Mouse (Mus musculus) liver, embryonic 13.5 days (tissue): Measurements from ENCODE around the gene Lrrc8d. TPM values are rescaled to one million over a fixed set of nuclear protein-coding genes. Genes with fewer than 3 reads are reported as not detected.
A peak's percentile ranks its signal among the peaks of the same experiment; 100 is the strongest.

ENCODE experiments used
- ATAC-seq: fragments of 200-750 bp; cut with Nextera tagmentation; 2 replicates; pipeline ENCODE4 v1.8.0; 2017; ENCODE audit warnings: low read depth, mild to moderate bottlenecking, moderate number of reproducible peaks, moderate library complexity
- DNase-seq: peaks from one replicate; pipeline ENCODE4 v3.0.0; 2022
- H3K27ac ChIP-seq: fragments of 300-500 bp; sonication (generic); 2 replicates; pipeline ENCODE4 v1.5.1; 2015; ENCODE audit warnings: moderate library complexity, mild to moderate bottlenecking, inconsistent platforms
- H3K27me3 ChIP-seq: fragments of 300-500 bp; sonication (generic); 2 replicates; pipeline ENCODE4 v1.6.1; 2015; ENCODE audit warnings: mild to moderate bottlenecking, inconsistent platforms
- H3K36me3 ChIP-seq: fragments of 300-500 bp; sonication (generic); 2 replicates; pipeline ENCODE4 v1.6.1; 2015; ENCODE audit warnings: mild to moderate bottlenecking, inconsistent platforms
- H3K4me1 ChIP-seq: fragments of 300-500 bp; sonication (generic); replicated peaks from 2 replicates; pipeline ENCODE4 v1.6.1; 2015; ENCODE audit warnings: inconsistent platforms
- H3K4me2 ChIP-seq: fragments of 300-500 bp; sonication (generic); 2 replicates; pipeline ENCODE4 v1.6.1; 2015; ENCODE audit warnings: inconsistent platforms, mild to moderate bottlenecking, moderate library complexity
- H3K4me3 ChIP-seq: fragments of 300-500 bp; sonication (generic); replicated peaks from 2 replicates; pipeline ENCODE4 v1.5.1; 2015; ENCODE audit warnings: mild to moderate bottlenecking, inconsistent platforms
- H3K9ac ChIP-seq: fragments of 300-500 bp; sonication (generic); 2 replicates; pipeline ENCODE4 v1.6.1; 2015; ENCODE audit warnings: mild to moderate bottlenecking, inconsistent platforms
- H3K9me3 ChIP-seq: fragments of 300-500 bp; sonication (generic); replicated peaks from 2 replicates; pipeline ENCODE4 v1.6.1; 2016; ENCODE audit warnings: inconsistent platforms
- WGBS: fragments of 180-500 bp; shearing (Covaris S2); methylation state at CpG from one replicate; pipeline ENCODE4 v1.1.7; 2015; ENCODE audit not compliant: insufficient replicate concordance; 5-methylcytosine and 5-hydroxymethylcytosine counted together
- polyA plus RNA-seq: library from polyadenylated mRNA; unstranded; fragments of >200 nt; fragmentation: Nextera tagmentation; extraction: Ambion mirVana; gene quantifications from 2 replicates; pipeline ENCODE4 v1.2.1, GENCODE M21; 2015

Lrrc8d gene
- polyA plus RNA-seq, 1 experiment from 2014 or later: 9.4 TPM

DNA sequence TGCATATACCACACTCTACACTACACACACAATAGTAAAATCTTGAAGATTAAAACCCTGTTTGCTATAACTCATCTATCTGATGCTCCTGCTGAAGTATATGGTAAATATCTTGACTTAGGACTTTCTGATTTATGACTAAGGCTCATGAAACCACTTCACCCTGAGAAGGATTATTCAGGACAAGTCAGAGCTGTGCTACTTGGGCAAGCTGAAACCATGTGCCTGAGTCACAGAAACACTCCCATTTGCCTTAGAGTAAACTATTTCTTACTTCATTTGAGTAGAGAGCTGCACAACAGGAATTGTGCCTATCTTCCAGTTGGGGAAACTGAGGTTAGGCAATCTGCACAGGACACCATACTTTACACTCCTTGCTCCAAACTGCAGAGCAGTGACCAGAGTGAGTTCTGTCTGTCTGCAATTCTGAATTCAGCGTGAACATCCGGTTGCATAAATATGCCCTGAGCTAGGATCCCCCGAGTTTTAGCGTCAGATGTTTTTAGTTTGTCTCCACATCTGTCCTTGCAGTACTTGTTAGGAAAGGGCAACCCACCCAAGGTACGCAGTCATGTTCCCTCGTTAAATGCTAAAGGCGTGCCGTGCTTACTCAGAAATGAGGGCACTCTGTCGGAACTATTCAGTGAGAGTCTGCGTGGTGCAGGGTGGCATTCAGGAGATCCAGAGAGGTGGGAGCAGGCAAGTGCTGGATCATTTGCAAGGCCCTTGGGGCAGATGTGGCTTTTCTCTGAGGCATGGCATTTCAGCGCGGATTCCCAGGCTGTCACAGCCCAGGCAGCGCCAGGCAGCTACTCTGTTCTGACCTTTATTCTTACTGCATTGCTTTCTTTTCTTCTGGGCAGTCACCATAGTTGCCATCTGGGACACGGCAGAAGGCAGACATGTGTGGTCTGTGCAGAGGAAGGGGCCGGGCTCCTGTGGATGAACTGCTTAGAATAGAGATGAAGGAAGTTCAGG, 123.0 kb downstream of the Lrrc8d start:
- peaks cover 45% of the 10 kb centered on the region for H3K4me1 ChIP-seq
- H3K36me3 ChIP-seq: no peaks in the 10 kb centered on the region
- ATAC-seq (no peak), DNase-seq (no peak)
- no peak overlapping the region for H3K27ac ChIP-seq
- no peaks in the 10 kb centered on the region for H3K27me3 ChIP-seq
- H3K4me2 ChIP-seq: no peak overlapping the region
- H3K4me3 ChIP-seq: no peak overlapping the region
- no peak overlapping the region for H3K9ac ChIP-seq
- WGBS: 61% methylated on average over 15 of the region's 15 CpGs
- H3K9me3 ChIP-seq: no peaks in the 10 kb centered on the region

DNA sequence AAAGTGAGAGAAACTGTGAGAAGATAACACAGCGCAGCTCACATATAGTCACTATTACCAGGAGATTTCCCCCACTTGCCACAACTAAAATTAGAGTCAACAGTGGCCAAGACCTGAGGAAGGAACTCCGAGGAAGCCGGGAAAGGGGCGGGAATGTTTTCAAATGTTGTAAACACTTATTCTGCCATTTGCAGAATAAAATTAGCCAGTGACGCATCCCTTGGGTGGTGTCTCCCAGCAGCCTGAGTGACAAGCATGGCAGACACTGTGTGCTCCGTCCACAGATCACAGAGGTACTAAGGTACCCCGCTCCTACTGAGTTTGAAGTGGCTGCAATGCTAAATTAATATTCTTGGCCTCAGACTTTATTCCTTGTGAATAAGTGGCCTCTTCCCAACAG, 124.5 kb downstream of the Lrrc8d start:
- Histone ChIP-seq H3K9ac (no peak overlapping the region), H3K4me2 (0 out of 2 replicates have a peak overlapping the region, but pooled peaks have one; percentile 6), H3K4me3 (no peak overlapping the region), H3K27me3 (no peaks in the 10 kb centered on the region), H3K27ac (no peak overlapping the region), H3K9me3 (no peaks in the 10 kb centered on the region), H3K36me3 (no peaks in the 10 kb centered on the region), H3K4me1 (peaks cover 52% of the 10 kb centered on the region)
- no peak for DNase-seq
- WGBS: 65% methylated on average over 7 of the region's 7 CpGs
- no peak for ATAC-seq

DNA sequence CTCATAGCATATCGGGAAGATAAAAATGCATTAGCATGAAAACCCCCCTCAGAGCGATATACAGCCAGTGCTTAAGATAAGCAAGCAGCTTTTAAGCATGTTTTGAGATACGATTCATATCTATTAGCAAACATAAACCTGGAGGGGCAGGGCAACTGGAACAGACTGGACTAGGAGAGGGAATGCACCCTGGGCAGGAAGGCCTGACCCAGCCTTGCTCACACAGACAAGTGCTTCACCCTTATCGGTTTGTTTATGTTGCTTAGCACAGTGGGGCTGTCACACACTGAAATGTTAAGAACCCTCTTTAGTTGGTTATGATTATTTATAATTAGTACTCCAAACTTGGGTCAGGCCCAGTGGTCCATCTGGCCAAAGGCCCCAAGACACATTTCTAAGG, 125.1 kb downstream of the Lrrc8d start:
- H3K4me2 ChIP-seq: 0 out of 2 replicates have a peak overlapping the region, but pooled peaks have one; percentile 6

DNA sequence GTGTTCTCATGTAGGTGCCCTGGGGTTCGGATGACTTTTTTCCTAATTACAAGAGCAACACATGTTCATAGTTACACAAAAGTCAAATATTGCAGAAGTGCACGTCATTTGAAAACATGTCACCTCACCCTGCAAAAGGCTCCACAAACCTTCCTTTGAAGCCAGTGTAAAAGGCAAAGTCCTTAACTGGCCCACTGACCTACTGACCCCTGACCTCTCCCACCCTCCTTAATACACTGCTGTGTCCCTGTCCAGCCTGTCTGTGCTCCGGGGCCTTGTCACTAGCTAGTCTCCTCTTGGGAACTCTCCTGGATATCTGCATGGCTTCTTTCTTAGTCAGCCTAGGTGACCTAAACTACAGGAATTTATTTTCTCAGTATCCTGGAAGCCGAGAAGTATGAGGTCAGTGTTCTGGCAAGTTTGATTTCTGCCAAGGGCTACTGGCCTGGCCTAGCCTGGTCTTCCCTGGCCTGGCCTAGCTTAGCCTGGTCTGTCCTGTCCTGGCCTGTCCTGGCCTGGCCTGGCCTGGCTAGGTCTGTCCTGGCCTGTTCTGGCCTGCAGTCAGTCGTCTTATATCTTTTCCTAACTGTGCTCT, 127.2 kb downstream of the Lrrc8d start:
- H3K9ac ChIP-seq: no peak overlapping the region
- no peak overlapping the region for H3K4me2 ChIP-seq
- H3K9me3 ChIP-seq: no peaks in the 10 kb centered on the region
- H3K27ac ChIP-seq: no peak overlapping the region
- H3K27me3 ChIP-seq: no peaks in the 10 kb centered on the region
- H3K4me1 ChIP-seq: peaks cover 60% of the 10 kb centered on the region
- H3K36me3 ChIP-seq: no peaks in the 10 kb centered on the region
- peak; percentile 39 for ATAC-seq
- WGBS: 70% methylated on average over 5 of the region's 5 CpGs
- H3K4me3 ChIP-seq: no peak overlapping the region
- no peak for DNase-seq

More for the DNA sequence above, 125.1 kb downstream of the Lrrc8d start:
- Histone ChIP-seq H3K36me3 (no peaks in the 10 kb centered on the region), H3K4me3 (no peak overlapping the region), H3K9ac (no peak overlapping the region), H3K27ac (no peak overlapping the region), H3K9me3 (no peaks in the 10 kb centered on the region), H3K27me3 (no peaks in the 10 kb centered on the region), H3K4me1 (peaks cover 54% of the 10 kb centered on the region)
- WGBS: 26% methylated on average over 4 of the region's 4 CpGs
- ATAC-seq: peak; percentile 83
- DNase-seq: peak; percentile 36

DNA sequence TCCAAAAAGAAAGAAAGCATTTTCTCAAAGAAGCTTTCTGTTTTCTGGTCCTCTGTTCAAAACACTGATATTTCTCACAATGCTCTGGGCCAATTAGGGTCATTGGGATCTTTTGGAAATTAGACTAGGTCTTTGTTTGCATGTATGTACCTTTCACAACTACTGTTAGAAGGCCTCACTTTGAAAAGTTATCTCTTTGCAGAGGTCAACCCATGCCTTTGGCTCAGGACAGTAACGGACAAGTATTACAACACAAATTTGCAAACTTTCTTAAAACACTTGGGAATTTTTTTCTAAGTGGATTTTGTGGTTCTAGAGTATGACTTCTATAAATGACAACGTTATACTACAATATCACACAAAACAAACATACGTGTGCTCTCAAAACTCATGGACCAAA, 128.3 kb downstream of the Lrrc8d start:
- Histone ChIP-seq H3K9me3 (no peaks in the 10 kb centered on the region), H3K4me3 (no peak overlapping the region), H3K27me3 (no peaks in the 10 kb centered on the region), H3K36me3 (no peaks in the 10 kb centered on the region), H3K4me1 (peaks cover 58% of the 10 kb centered on the region), H3K9ac (no peak overlapping the region), H3K4me2 (no peak overlapping the region), H3K27ac (no peak overlapping the region)
- ATAC-seq (no peak), DNase-seq (no peak)
- 74% methylated on average over 3 of the region's 3 CpGs for WGBS

DNA sequence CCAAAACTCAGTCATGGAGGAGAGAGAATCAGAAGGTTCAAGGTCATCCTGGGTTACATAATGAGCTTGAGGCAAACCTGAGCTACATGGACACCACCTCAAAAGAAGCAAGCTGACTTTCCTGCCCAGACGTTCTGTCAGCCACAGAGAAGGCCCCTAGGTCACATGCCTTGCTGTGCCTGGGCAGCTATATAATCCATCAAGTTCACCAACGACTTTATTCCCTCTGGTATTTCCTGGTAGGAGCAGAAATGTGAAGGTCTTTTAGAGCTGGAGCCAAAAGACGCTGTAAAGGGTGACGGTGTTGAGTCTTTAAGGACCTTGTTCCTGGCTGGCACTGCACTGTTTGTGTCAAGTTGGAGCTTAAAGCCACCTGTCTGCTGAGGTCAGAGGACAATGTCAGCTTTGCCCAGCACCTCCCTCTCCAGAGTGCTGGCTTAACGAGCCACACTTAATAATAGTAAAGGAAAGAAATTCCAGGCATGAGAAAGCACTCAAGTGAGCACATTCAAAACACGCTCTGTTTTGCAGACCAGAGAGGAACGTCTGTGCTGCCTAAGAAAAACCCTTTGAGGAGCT, 129.3 kb downstream of the Lrrc8d start:
- Histone ChIP-seq H3K4me1 (peaks cover 51% of the 10 kb centered on the region), H3K4me3 (no peak overlapping the region), H3K9ac (no peak overlapping the region), H3K27ac (no peak overlapping the region), H3K27me3 (no peaks in the 10 kb centered on the region), H3K9me3 (no peaks in the 10 kb centered on the region), H3K4me2 (no peak overlapping the region), H3K36me3 (no peaks in the 10 kb centered on the region)
- WGBS: 44% methylated on average over 7 of the region's 7 CpGs
- no peak for ATAC-seq
- no peak for DNase-seq

DNA sequence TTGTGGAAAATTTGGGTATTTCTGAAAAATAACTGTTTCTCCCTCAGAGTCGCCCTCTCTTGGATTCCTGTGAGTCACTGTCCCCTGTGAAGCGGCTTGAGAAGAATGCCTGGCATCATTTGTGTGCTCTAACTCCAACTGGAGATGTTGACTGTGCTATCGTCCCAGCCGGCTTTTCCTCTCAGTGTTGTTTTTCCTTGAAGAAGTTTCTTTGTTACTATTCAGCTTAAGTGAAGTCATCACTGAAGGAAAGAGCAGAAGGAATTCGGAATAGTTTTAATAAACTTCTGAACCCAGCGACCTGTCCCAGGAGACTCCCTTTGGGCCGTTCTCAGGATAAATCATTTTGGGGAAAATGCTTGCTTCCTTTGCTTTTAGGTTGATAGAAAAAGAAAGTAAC, 132.4 kb downstream of the Lrrc8d start:
- Histone ChIP-seq H3K4me3 (no peak overlapping the region), H3K4me1 (peaks cover 34% of the 10 kb centered on the region), H3K27ac (no peak overlapping the region), H3K4me2 (no peak overlapping the region), H3K36me3 (no peaks in the 10 kb centered on the region), H3K9me3 (no peaks in the 10 kb centered on the region), H3K27me3 (no peaks in the 10 kb centered on the region), H3K9ac (no peak overlapping the region)
- DNase-seq: no peak
- ATAC-seq: no peak
- 72% methylated on average over 7 of the region's 7 CpGs for WGBS

DNA sequence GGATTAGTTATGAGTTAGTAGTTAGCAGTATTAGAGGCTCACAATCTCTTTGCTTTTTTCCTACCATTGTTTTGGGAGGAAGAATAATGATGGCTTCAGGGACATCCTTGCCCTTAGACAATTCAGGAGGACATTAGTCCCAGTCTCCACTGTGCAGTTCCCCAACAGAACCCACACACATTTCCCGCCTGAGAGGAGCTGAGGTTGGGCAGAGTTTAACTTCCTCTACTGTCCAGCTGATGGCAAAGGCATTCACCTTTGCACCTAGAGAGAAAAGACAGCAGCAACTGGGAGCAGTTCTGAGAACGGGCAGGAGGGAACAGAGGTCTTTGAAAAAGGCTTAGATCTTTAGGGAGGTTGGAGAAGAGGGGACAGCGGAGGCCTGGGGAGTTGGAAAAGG, 134.2 kb downstream of the Lrrc8d start:
- no peaks in the 10 kb centered on the region for H3K9me3 ChIP-seq
- no peak overlapping the region for H3K9ac ChIP-seq
- no peak overlapping the region for H3K4me3 ChIP-seq
- 50% methylated on average over 3 of the region's 3 CpGs for WGBS
- no peaks in the 10 kb centered on the region for H3K27me3 ChIP-seq
- DNase-seq (no peak), ATAC-seq (no peak)
- H3K36me3 ChIP-seq: no peaks in the 10 kb centered on the region
- no peak overlapping the region for H3K4me2 ChIP-seq
- no peak overlapping the region for H3K27ac ChIP-seq
- H3K4me1 ChIP-seq: peaks cover 27% of the 10 kb centered on the region

DNA sequence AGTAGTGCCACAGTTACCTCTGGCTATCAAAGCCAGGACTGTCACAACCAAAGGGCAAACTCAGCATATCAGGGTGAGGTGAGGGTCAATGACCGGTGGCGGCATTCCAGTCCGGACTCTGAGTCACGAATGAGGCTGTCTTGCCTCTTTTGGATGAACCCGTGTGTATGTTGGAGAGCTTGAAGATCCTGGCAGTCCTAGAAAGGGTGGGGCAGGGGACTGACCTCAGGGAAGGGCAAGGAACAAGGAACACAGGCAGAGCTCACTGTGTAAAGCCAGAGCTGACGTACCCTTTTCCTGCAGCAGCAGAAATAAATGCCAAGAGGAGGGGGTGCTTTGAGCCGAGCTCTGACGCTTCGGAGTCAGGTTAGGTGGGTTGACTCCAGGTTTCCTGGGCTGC, 136.2 kb downstream of the Lrrc8d start:
- no peaks in the 10 kb centered on the region for H3K27me3 ChIP-seq
- no peak; the same call in 1 of the 2 replicates for ATAC-seq
- 67% methylated on average over 9 of the region's 9 CpGs for WGBS
- no peaks in the 10 kb centered on the region for H3K9me3 ChIP-seq
- H3K4me3 ChIP-seq: no peak overlapping the region
- no peak overlapping the region for H3K27ac ChIP-seq
- H3K36me3 ChIP-seq: no peaks in the 10 kb centered on the region
- peaks cover 18% of the 10 kb centered on the region for H3K4me1 ChIP-seq
- no peak overlapping the region for H3K4me2 ChIP-seq
- H3K9ac ChIP-seq: no peak overlapping the region
- no peak for DNase-seq

DNA sequence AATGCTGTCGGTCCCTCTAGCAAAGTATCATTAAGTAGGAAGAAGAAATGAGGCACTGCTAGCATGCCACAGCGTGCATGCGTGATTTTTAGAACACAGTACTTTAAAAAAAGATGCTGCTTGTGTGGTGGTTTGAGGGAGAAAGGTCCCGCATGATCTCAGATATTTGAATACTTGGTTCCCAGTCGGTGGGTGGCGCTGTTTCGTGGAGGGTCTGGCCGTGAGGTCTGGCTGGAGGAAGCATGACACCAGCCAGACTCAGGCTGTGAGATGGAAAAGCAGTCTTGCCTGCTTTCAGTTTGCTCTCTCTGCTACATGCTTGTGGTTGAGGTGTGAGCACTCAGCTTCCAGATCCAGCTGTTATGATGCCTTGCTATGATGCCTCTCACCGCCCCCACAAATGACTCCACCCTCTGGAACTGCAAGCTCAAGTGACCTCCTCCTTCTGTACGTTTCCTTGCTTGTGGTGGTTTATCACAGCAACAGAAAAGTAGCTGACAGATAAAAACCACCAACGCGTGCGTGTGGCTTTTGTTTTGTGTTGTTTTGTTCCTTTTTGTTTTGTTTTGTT, 140.1 kb downstream of the Lrrc8d start:
- H3K9me3 ChIP-seq: no peaks in the 10 kb centered on the region
- no peak overlapping the region for H3K9ac ChIP-seq
- no peak overlapping the region for H3K27ac ChIP-seq
- ATAC-seq (no peak), DNase-seq (no peak)
- H3K36me3 ChIP-seq: no peaks in the 10 kb centered on the region
- WGBS: 42% methylated on average over 13 of the region's 13 CpGs
- H3K4me3 ChIP-seq: no peak overlapping the region
- H3K27me3 ChIP-seq: no peaks in the 10 kb centered on the region
- H3K4me1 ChIP-seq: peaks cover 11% of the 10 kb centered on the region
- no peak overlapping the region for H3K4me2 ChIP-seq

DNA sequence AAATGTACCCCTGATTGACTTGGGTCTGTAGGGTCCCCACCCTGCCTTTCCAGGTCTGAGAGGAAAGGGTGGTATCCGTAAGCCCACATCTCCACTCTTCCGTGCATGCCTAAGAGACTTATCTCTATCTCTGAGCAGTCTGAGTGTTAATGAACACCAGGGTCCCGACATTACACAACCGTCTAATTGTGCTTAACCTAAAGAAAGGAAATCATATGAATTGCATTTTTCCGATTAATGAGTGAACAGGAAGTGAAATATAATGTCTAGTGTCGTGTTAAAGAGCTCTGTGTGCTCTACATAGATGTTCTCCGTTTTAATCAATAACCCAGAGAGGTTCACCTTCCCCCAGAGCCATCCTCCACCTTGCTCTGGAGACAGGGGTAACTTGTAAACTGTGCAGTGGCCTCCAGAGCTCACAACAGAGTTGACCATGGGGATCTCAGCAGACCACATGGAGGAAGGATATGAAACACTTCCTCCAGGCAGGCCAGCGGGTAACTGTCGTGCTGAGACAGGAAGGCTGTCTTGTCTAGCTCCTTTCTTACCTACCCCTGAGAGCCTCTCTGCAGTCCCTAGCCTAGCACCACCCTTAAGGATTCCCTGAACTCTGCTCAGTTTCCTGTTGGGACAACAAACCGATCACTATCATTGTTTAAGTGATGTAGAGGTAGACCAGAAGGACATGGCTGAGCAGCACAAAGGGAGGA, 144.4 kb downstream of the Lrrc8d start:
- H3K4me3 ChIP-seq: no peak overlapping the region
- no peaks in the 10 kb centered on the region for H3K27me3 ChIP-seq
- no peak for DNase-seq
- H3K4me1 ChIP-seq: peaks cover 3% of the 10 kb centered on the region; the same call in 1 of the 2 replicates
- no peak overlapping the region for H3K27ac ChIP-seq
- 25% methylated on average over 10 of the region's 10 CpGs for WGBS
- H3K9me3 ChIP-seq: no peaks in the 10 kb centered on the region
- H3K36me3 ChIP-seq: no peaks in the 10 kb centered on the region
- no peak overlapping the region for H3K9ac ChIP-seq
- H3K4me2 ChIP-seq: no peak overlapping the region
- ATAC-seq: peak; percentile 48; the same call in 1 of the 2 replicates
